Mouse (Mus musculus): ENCODE data around the gene Cstad. TPM values are rescaled to one million over a fixed set of nuclear protein-coding genes. Genes with fewer than 3 reads are reported as not detected.
A peak's percentile ranks its signal among the peaks of the same experiment; 100 is the strongest.

The Cstad gene
- total RNA-seq, 1 experiment: 0.54 TPM

DNA sequence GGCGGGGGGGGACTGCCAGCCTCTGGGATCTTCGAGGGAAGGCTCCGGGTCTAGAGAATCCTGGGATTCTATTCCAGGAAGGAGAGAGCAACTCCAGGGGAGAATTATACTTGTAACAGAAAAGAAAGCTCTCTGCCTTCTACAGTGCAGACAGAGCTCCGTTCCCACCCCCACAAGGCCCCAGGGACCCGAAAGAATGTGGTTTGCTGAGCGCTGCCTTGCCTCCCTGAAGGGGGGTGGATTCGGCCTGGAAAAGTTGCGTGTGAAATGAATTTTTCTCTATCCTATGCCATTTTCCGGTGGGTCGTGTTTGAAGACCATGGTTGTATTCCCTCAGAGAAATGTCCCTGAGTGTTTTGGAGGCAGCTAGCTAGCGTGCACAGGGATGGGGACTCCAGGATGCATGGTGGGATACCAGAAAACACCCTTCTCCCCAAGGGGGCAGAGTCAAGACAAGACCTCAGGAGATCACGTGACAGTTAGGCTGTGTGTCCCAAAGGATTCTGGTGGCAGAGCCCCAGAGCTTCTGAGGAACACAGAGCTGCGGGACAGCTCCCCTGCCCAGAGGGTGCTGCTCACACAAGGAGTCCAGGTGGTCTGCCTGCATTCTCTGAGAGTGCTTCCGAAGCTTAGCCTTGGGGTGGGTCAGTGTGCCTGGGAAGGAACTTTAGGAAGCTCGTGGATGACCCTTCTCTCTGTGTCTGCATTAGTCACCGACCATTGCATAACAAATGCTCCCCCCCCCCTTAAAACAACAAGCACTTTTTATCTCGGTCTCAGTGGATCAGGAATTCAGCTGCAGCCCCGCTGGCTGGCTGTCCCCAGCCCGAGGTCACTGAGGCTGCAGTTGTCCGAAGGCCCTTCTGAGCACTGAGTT, 6.4 kb downstream of the Cstad start:
- H3K27ac ChIP-seq (ENCODE audit: insufficient read depth, low read depth, low read length, poor library complexity, severe bottlenecking): no peak overlapping the region
- no peaks in the 10 kb centered on the region for H3K36me3 ChIP-seq (ENCODE audit: control insufficient read depth, insufficient read depth, low read length, poor library complexity, severe bottlenecking)
- H3K4me1 ChIP-seq (ENCODE audit: control insufficient read depth in 2 of 2, insufficient read depth in 2 of 2, low read length in 2 of 2, poor library complexity in 1 of 2): peaks cover 6 to 30% of the 10 kb centered on the region in 2 experiments
- no peaks in the 10 kb centered on the region for H3K9me3 ChIP-seq (ENCODE audit: control insufficient read depth, insufficient read depth, low read depth, low read length)
- TF ChIP-seq CHD2 (IDR thresholded peaks at IDR 0.05; ENCODE audit: low read depth, low read length): no peak
- TF ChIP-seq ZC3H11A (IDR thresholded peaks at IDR 0.05; ENCODE audit: borderline replicate concordance, low read depth, low read length): no peak
- no peak overlapping the region for H3K4me3 ChIP-seq (ENCODE audit: insufficient read depth in 1 of 2, low read depth in 1 of 2, low read length in 2 of 2, poor library complexity in 1 of 2, severe bottlenecking in 1 of 2)
- DNase-seq (ENCODE audit: low read depth, low spot score): no peak
- no peak overlapping the region for H3K9ac ChIP-seq (ENCODE audit: insufficient read depth, low read depth, low read length, poor library complexity, severe bottlenecking)
- in situ Hi-C loops (cut with MboI; ENCODE audit: low sequenced_read_pairs in 2 of 2, unreplicated experiment in 2 of 2): no loop called here

DNA sequence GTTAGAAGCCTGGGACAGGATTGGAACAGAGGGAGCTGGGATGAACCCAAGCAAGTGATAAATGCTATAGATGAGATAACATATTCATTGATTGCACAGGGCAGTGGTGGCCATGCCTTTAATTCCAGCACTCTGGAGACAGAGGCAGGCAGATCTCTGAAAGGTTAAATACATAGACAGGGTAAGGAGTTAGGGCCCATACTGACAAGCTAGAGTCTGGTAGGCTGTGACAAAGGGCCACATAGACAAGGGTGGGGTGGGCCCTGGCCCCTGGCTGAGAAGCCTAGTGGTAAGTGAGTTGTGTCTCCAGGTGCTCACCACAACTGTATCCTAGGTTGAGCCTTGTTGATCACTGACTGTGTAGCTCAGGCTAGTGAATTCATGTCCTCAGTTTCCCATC, 7.6 kb downstream of the Cstad start:
- Histone ChIP-seq H3K4me1 (ENCODE audit: control insufficient read depth in 2 of 2, insufficient read depth in 2 of 2, low read length in 2 of 2, poor library complexity in 1 of 2) (peaks cover 15 to 37% of the 10 kb centered on the region in 2 experiments), H3K27ac (ENCODE audit: insufficient read depth, low read depth, low read length, poor library complexity, severe bottlenecking) (no peak overlapping the region), H3K9ac (ENCODE audit: insufficient read depth, low read depth, low read length, poor library complexity, severe bottlenecking) (no peak overlapping the region), H3K4me3 (ENCODE audit: insufficient read depth in 1 of 2, low read depth in 1 of 2, low read length in 2 of 2, poor library complexity in 1 of 2, severe bottlenecking in 1 of 2) (no peak overlapping the region), H3K9me3 (ENCODE audit: control insufficient read depth, insufficient read depth, low read depth, low read length) (no peaks in the 10 kb centered on the region), H3K36me3 (ENCODE audit: control insufficient read depth, insufficient read depth, low read length, poor library complexity, severe bottlenecking) (no peaks in the 10 kb centered on the region)
- no peak for TF ChIP-seq CHD2 (IDR thresholded peaks at IDR 0.05; ENCODE audit: low read depth, low read length)
- in situ Hi-C loops (cut with MboI; ENCODE audit: low sequenced_read_pairs in 2 of 2, unreplicated experiment in 2 of 2): no loop called here
- DNase-seq (ENCODE audit: low read depth, low spot score): no peak

DNA sequence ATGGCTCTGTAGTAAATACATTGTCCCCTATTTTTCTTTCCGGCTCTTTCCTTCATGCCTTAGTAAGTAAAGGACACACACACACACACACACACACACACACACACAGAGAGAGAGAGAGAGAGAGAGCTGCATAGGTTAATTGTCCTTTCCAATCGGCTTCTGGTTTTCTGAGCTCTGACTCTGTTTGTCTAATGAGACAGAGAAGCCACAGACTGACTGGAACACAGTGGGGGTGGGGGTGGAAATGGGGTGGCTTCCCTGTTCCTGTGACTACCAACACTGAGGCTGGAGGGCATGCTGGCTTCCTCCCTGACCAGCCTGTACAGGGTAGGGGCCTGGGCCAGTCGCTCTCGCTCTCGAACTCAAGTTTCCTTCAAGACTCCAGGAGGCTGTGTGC, 8.9 kb downstream of the Cstad start:
- peaks cover 15 to 41% of the 10 kb centered on the region in 2 experiments for H3K4me1 ChIP-seq (ENCODE audit: control insufficient read depth in 2 of 2, insufficient read depth in 2 of 2, low read length in 2 of 2, poor library complexity in 1 of 2)

DNA sequence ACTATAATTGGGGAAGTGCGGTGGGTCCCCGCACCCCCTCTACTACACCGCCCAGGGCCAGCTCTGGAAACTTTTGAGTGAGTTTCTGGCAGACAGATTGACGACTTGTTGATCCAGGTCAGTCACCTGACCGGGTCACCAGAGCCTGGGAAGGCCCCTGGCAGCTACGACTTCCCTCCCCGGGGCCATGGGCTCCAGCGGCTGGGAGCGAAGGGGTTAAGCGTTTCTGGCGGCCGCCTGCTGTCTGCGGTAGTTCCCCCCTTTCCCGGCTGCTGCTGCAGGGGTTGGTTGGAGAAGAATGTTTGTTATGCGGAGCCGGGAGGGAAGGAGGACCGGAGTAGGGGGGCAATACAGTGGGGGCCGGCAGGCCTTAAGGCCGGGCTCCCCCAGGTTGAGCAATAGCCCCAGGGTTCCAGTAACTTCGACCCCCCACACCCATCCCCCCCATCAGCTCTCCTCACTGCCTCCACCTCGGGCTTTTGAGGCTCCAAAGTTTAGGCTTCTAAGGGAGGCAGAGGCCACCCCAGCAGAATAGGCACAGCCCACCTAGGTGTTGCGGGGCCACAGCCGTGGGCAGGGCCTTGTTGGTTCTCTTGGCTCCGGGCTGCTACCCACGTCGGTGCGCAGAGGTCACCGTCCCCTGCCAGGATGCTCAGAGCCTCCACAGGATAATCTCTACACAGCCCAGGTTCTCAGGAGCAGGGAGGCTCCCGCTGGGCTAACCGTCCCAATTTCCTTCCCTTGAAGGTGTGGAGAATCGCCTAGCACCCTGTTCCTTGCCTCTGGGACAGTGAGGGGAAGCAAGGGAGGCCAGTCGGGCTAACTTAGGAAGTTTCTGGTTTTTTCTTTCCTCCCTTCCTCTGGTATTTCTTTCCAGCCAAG, 10.3 kb downstream of the Cstad start:
- TF ChIP-seq HCFC1 (IDR thresholded peaks at IDR 0.05; ENCODE audit: borderline replicate concordance, insufficient read depth, low read length) (no peak), ZC3H11A (IDR thresholded peaks at IDR 0.05; ENCODE audit: borderline replicate concordance, low read depth, low read length) (no peak), ZNF384 (IDR thresholded peaks at IDR 0.05; ENCODE audit: low read depth, low read length) (no peak), MAFK (IDR thresholded peaks at IDR 0.05; ENCODE audit: insufficient read depth, low read depth, low read length) (no peak), CHD2 (IDR thresholded peaks at IDR 0.05; ENCODE audit: low read depth, low read length) (no peak)
- Histone ChIP-seq H3K9me3 (ENCODE audit: control insufficient read depth, insufficient read depth, low read depth, low read length) (no peaks in the 10 kb centered on the region), H3K36me3 (ENCODE audit: control insufficient read depth, insufficient read depth, low read length, poor library complexity, severe bottlenecking) (no peaks in the 10 kb centered on the region), H3K4me3 (ENCODE audit: insufficient read depth in 1 of 2, low read depth in 1 of 2, low read length in 2 of 2, poor library complexity in 1 of 2, severe bottlenecking in 1 of 2) (peak overlapping the region; percentile 1 to 2; a peak in 2 of 4 replicates), H3K9ac (ENCODE audit: insufficient read depth, low read depth, low read length, poor library complexity, severe bottlenecking) (no peak overlapping the region), H3K4me1 (ENCODE audit: control insufficient read depth in 2 of 2, insufficient read depth in 2 of 2, low read length in 2 of 2, poor library complexity in 1 of 2) (peaks cover 12 to 36% of the 10 kb centered on the region in 2 experiments), H3K27ac (ENCODE audit: insufficient read depth, low read depth, low read length, poor library complexity, severe bottlenecking) (no peak overlapping the region)
- in situ Hi-C loops (cut with MboI; ENCODE audit: low sequenced_read_pairs in 2 of 2, unreplicated experiment in 2 of 2): no loop called here
- DNase-seq (ENCODE audit: low read depth, low spot score): no peak

More for the DNA sequence above, 8.9 kb downstream of the Cstad start:
- Histone ChIP-seq H3K36me3 (ENCODE audit: control insufficient read depth, insufficient read depth, low read length, poor library complexity, severe bottlenecking) (no peaks in the 10 kb centered on the region), H3K9me3 (ENCODE audit: control insufficient read depth, insufficient read depth, low read depth, low read length) (no peaks in the 10 kb centered on the region), H3K27ac (ENCODE audit: insufficient read depth, low read depth, low read length, poor library complexity, severe bottlenecking) (no peak overlapping the region), H3K4me3 (ENCODE audit: insufficient read depth in 1 of 2, low read depth in 1 of 2, low read length in 2 of 2, poor library complexity in 1 of 2, severe bottlenecking in 1 of 2) (no peak overlapping the region), H3K9ac (ENCODE audit: insufficient read depth, low read depth, low read length, poor library complexity, severe bottlenecking) (no peak overlapping the region)
- no peak for DNase-seq (ENCODE audit: low read depth, low spot score)
- in situ Hi-C loops (cut with MboI; ENCODE audit: low sequenced_read_pairs in 2 of 2, unreplicated experiment in 2 of 2): no loop called here
- TF ChIP-seq MAFK (IDR thresholded peaks at IDR 0.05; ENCODE audit: insufficient read depth, low read depth, low read length): no peak
- no peak for TF ChIP-seq ZC3H11A (IDR thresholded peaks at IDR 0.05; ENCODE audit: borderline replicate concordance, low read depth, low read length)
- no peak for TF ChIP-seq HCFC1 (IDR thresholded peaks at IDR 0.05; ENCODE audit: borderline replicate concordance, insufficient read depth, low read length)
- no peak for TF ChIP-seq CHD2 (IDR thresholded peaks at IDR 0.05; ENCODE audit: low read depth, low read length)

Measured in ES-E14 (cell line).